Comparison of ENCODE assay signal across 7 mouse cellular contexts in the genomic region with DNA sequence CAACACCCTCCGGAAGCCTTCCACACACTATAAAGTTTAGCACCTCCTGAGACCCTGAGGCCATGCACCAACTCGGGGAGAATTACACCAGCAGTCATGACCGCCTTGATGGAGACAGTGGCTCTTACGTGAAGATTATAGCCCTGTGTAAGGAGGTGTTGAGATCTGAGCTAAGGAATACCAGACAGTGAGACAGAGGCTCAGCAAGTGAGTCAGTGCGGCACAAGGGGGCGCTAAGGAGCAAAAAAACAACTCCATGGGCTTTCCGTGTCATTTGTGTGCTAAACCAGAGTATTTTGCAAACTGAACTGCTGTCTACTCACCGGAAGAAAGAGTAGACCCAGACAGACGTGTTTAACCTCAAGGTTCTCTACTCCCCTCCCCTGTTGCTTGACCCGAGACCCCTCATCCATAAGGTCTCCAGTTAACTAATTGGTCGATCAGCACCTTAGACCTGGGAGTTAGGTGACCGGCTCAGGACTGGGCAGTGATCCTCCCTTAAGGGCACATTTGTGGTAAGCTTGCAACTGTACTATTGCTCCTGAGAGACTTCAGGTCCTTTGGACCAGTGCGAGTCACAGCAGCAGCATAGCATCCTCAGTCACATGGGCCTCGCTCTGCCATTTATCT. TPM values are rescaled to one million over a fixed set of nuclear protein-coding genes. Genes with fewer than 3 reads are reported as not detected.
DNase-seq lines count a peak whose midpoint lies in the region; ATAC-seq and TF ChIP-seq lines count a peak whose summit lies in the region.

No protein-coding gene starts in this region.

- no peak for TF ChIP-seq POLR2A in cortical plate, adult 2 months (IDR thresholded peaks at IDR 0.05; ENCODE audit: extremely low read depth, insufficient read depth, low read length)

- no peaks in the 10 kb centered on the region for H3K36me3 ChIP-seq in E14TG2a.4 (ENCODE audit: insufficient read depth, low read length)
- H3K36me3 ChIP-seq in heart, embryonic 12.5 days: no peaks in the 10 kb centered on the region

- H3K9ac ChIP-seq in heart, embryonic 12.5 days: no peak overlapping the region

- TF ChIP-seq CTCF in E14TG2a.4 (conservative IDR thresholded peaks at IDR 0.05; ENCODE audit: low read length): peak; percentile 70
- TF ChIP-seq CTCF in cortical plate, adult 2 months (IDR thresholded peaks at IDR 0.05; ENCODE audit: extremely low read depth, insufficient read depth, low read length): peak; percentile 84

- H3K9me3 ChIP-seq in E14TG2a.4 (ENCODE audit: low read length): peaks cover 6% of the 10 kb centered on the region
- no peaks in the 10 kb centered on the region for H3K9me3 ChIP-seq in heart, embryonic 12.5 days (replicated peaks)

- WGBS in heart, embryonic 12.5 days: 41% methylated on average over 14 of the region's 14 CpGs

- H3K4me2 ChIP-seq in heart, embryonic 12.5 days: no peak overlapping the region

- peak; percentile 81 for DNase-seq in adipocyte (ENCODE audit: low spot score)
- peak; percentile 92 to 93 for DNase-seq in kidney, postnatal 4 days
- peak; percentile 91 for DNase-seq in lung, postnatal 36 days
- peak; percentile 57 to 84 for DNase-seq in spleen, adult 18-20 months

- H3K27me3 ChIP-seq in E14TG2a.4 (ENCODE audit: insufficient read depth, low read length): peaks cover 4% of the 10 kb centered on the region; the same call in 1 of the 2 replicates
- peaks cover 4% of the 10 kb centered on the region; the same call in 1 of the 2 replicates for H3K27me3 ChIP-seq in heart, embryonic 12.5 days (replicated peaks)

- no peak overlapping the region for H3K4me3 ChIP-seq in E14TG2a.4 (replicated peaks; ENCODE audit: low read length)
- H3K4me3 ChIP-seq in cortical plate, adult 2 months (ENCODE audit: insufficient read depth, low read length): no peak overlapping the region
- H3K4me3 ChIP-seq in heart, embryonic 12.5 days: no peak overlapping the region

- peaks cover 57% of the 10 kb centered on the region for H3K4me1 ChIP-seq in E14TG2a.4 (replicated peaks; ENCODE audit: low read depth, low read length)
- H3K4me1 ChIP-seq in cortical plate, adult 2 months (ENCODE audit: control insufficient read depth, insufficient read depth, low read length): no peaks in the 10 kb centered on the region
- peaks cover 3% of the 10 kb centered on the region for H3K4me1 ChIP-seq in heart, embryonic 12.5 days (replicated peaks)

- no peak overlapping the region for H3K27ac ChIP-seq in cortical plate, adult 2 months (ENCODE audit: insufficient read depth, low read length)
- H3K27ac ChIP-seq in heart, embryonic 12.5 days (ENCODE audit: poor library complexity, severe bottlenecking): no peak overlapping the region

- ATAC-seq in heart, embryonic 12.5 days (ENCODE audit: insufficient number of reproducible peaks, low FRiP score): 0 out of 2 replicates have a peak, but pooled peaks have one; percentile 25

RNA-seq across cellular contexts. Expression of a gene that starts 8.9 kb away (rescaled TPM):
- 46.0 and 51.4 TPM in 2 replicates for polyA plus RNA-seq in cortical plate, adult 2 months (2012; rRNA removed)
- polyA plus RNA-seq in heart, embryonic 12.5 days (2016; fragmentation: Nextera tagmentation; extraction: Ambion mirVana): 6.8 and 7.4 TPM in 2 replicates

RNA-seq across cellular contexts. Expression of a gene that starts 20.6 kb away (rescaled TPM):
- polyA plus RNA-seq in cortical plate, adult 2 months (2012; rRNA removed): 36.3 and 38.7 TPM in 2 replicates
- 164 and 167 TPM in 2 replicates for polyA plus RNA-seq in heart, embryonic 12.5 days (2016; fragmentation: Nextera tagmentation; extraction: Ambion mirVana)
